Mouse (Mus musculus): Measurements from ENCODE around the gene Tead4. TPM values are rescaled to one million over a fixed set of nuclear protein-coding genes. Genes with fewer than 3 reads are reported as not detected.
A peak's percentile ranks its signal among the peaks of the same experiment; 100 is the strongest.

The Tead4 gene
- polyA plus RNA-seq, 1 experiment from 2014 or later: 0.93 TPM

DNA sequence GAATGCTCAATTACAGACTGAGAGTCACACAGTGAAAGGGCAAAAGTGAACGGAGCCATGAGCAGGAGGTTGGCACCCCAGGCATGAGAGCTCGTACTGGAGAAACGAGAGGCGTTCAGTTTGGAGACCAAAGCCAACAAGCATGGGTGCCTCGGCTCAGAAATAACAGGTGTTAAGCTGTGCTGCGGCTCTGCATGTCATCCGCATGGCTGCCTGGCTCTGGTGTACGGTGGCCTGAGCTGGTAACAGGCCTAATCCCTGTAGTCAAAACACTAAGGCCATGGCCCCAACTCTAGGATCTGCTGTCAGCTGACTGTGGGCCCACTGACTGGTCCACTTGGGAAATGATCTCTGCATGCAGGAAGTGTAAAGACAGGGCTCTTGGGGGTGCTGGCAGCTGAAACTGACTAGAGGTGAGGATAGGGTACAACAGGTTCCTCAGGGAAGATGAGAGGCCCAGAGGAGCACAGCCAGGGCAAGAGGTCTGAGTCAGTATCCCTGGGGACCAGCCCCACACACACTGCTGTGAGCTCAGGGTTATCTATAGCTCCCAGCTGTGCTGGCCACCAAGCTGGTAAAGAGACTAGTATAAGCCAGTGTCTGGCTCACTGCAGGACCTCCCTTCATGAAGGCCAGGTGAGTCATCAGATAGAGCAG, 35.6 kb downstream of the Tead4 start:
- no peak overlapping the region for H3K4me3 ChIP-seq (replicated peaks)
- no peak overlapping the region for H3K4me2 ChIP-seq
- H3K27me3 ChIP-seq (replicated peaks): no peaks in the 10 kb centered on the region
- no peaks in the 10 kb centered on the region for H3K9me3 ChIP-seq (replicated peaks)
- H3K9ac ChIP-seq (replicated peaks): no peak overlapping the region
- H3K4me1 ChIP-seq: no peaks in the 10 kb centered on the region
- ATAC-seq (ENCODE audit: low FRiP score): no peak
- WGBS: 90% methylated on average over 8 of the region's 8 CpGs
- no peaks in the 10 kb centered on the region for H3K36me3 ChIP-seq
- no peak overlapping the region for H3K27ac ChIP-seq (replicated peaks)

DNA sequence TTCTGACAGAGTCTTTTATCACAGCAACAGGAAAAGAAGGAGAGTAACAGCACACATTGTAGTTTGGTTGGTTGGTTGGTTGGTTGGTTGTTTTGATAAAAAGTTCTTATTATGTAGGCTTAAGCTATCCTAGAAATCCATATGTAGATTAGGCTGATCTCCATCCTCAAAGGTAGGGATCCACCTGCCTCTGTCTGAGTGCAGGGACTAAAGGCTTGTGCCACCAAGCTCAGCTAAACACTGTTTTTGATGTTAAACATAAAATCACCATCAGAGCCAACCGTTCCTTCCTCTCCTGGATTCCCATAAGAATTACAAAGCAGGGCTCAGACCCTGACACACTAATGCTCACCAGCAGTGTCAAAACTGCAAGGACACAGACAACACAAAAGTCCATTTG, 39.1 kb downstream of the Tead4 start:
- H3K4me1 ChIP-seq: no peaks in the 10 kb centered on the region
- WGBS: 48% methylated on average over 1 of the region's 1 CpGs
- ATAC-seq (ENCODE audit: low FRiP score): no peak
- H3K36me3 ChIP-seq: no peaks in the 10 kb centered on the region
- H3K27me3 ChIP-seq (replicated peaks): no peaks in the 10 kb centered on the region
- no peak overlapping the region for H3K9ac ChIP-seq (replicated peaks)
- H3K4me2 ChIP-seq: no peak overlapping the region
- H3K9me3 ChIP-seq (replicated peaks): no peaks in the 10 kb centered on the region
- no peak overlapping the region for H3K4me3 ChIP-seq (replicated peaks)
- no peak overlapping the region for H3K27ac ChIP-seq (replicated peaks)

DNA sequence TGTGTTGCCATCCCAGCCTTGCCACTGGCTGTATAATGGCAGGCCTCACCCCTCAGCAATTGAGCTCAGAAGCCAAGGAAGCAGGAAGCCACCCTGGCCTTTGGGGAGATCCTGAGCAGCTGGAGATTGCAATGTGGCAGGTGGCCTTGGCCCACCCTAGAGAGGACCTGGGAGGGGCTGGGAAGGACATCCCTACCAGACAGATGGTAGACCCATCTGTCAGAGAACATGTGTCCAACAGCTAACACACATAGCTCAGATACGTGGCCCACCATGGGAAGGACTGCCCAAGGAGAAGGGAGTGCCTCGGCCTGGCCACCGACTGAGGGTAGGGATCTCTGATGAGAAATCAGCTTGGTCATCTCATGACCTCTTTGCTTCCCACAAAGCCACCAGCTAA, 41.4 kb downstream of the Tead4 start:
- ATAC-seq (ENCODE audit: low FRiP score): no peak

DNA sequence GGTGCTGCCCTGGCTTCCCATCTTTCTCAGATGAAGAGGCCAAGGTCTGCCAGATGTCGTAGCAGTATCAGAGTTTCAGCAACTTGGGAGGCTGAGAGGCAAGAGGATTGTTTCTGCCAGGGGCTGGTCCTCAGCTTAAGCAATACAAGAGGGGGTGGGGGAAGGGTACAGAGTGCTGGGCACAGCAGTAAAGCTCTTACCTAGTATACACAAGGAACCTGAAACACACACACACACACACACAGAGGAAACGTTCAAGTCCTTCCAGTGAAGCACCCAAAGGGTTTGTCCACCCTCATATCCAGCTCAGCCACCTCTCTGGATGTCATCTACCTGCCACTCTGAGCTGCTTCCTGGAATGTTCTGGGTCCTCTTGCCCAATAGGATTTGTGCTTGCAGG, 44.7 kb downstream of the Tead4 start:
- Histone ChIP-seq H3K4me3 (replicated peaks) (no peak overlapping the region), H3K4me1 (no peaks in the 10 kb centered on the region), H3K9me3 (replicated peaks) (no peaks in the 10 kb centered on the region), H3K27ac (replicated peaks) (no peak overlapping the region), H3K36me3 (no peaks in the 10 kb centered on the region), H3K27me3 (replicated peaks) (no peaks in the 10 kb centered on the region), H3K4me2 (no peak overlapping the region), H3K9ac (replicated peaks) (no peak overlapping the region)
- no peak for ATAC-seq (ENCODE audit: low FRiP score)
- 83% methylated on average over 2 of the region's 2 CpGs for WGBS

More for the DNA sequence above, 41.4 kb downstream of the Tead4 start:
- H3K4me3 ChIP-seq (replicated peaks): no peak overlapping the region
- H3K27ac ChIP-seq (replicated peaks): no peak overlapping the region
- no peak overlapping the region for H3K9ac ChIP-seq (replicated peaks)
- no peaks in the 10 kb centered on the region for H3K4me1 ChIP-seq
- H3K36me3 ChIP-seq: no peaks in the 10 kb centered on the region
- no peaks in the 10 kb centered on the region for H3K27me3 ChIP-seq (replicated peaks)
- WGBS: 82% methylated on average over 3 of the region's 3 CpGs
- no peak overlapping the region for H3K4me2 ChIP-seq
- no peaks in the 10 kb centered on the region for H3K9me3 ChIP-seq (replicated peaks)

DNA sequence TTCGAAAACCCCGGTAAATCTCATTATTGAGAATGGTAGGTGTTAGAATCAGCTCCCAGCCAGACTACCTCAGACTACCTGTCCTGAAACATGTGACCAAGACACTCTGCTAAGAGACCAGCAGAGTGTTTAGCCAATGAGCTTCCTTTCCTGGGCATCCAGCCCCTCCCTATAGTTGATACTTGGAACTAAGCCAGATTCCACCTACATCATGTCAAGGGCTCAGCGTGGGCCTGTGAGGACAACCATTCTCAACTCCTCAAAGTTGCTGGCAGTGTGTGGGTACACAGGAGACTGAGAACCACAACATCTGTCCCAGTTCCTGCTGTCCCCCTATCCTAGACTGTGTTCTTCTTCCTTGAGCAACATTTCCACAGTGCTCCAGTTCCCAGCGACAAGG, 45.3 kb downstream of the Tead4 start:
- Histone ChIP-seq H3K9ac (replicated peaks) (no peak overlapping the region), H3K4me3 (replicated peaks) (no peak overlapping the region), H3K27ac (replicated peaks) (no peak overlapping the region), H3K4me1 (no peaks in the 10 kb centered on the region), H3K9me3 (replicated peaks) (no peaks in the 10 kb centered on the region), H3K36me3 (no peaks in the 10 kb centered on the region), H3K27me3 (replicated peaks) (no peaks in the 10 kb centered on the region), H3K4me2 (no peak overlapping the region)
- WGBS: 78% methylated on average over 4 of the region's 4 CpGs
- no peak for ATAC-seq (ENCODE audit: low FRiP score)

DNA sequence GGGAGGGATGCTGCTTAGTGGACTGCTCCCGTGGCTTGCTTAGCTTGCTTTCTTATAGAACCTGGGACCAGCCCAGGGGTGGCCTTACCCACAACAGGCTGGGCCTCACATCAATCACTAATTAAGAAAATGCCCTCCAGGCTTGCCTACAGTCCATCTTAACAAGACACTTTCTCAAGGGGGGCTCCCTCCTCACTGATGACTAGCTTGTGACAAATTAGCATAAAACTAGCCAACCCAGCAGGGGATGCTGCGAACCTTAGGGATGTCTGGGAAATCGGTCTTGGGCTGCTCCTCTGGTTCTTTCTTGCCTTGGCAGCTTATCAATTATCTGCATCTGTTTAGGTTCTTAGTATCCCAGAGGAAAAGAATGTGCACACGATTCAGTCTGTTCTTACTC, 46.1 kb downstream of the Tead4 start:
- Histone ChIP-seq H3K4me3 (replicated peaks) (no peak overlapping the region), H3K9me3 (replicated peaks) (no peaks in the 10 kb centered on the region), H3K9ac (replicated peaks) (no peak overlapping the region), H3K27me3 (replicated peaks) (no peaks in the 10 kb centered on the region), H3K36me3 (no peaks in the 10 kb centered on the region), H3K4me2 (no peak overlapping the region), H3K27ac (replicated peaks) (no peak overlapping the region), H3K4me1 (no peaks in the 10 kb centered on the region)
- ATAC-seq (ENCODE audit: low FRiP score): no peak
- 30% methylated on average over 4 of the region's 4 CpGs for WGBS

DNA sequence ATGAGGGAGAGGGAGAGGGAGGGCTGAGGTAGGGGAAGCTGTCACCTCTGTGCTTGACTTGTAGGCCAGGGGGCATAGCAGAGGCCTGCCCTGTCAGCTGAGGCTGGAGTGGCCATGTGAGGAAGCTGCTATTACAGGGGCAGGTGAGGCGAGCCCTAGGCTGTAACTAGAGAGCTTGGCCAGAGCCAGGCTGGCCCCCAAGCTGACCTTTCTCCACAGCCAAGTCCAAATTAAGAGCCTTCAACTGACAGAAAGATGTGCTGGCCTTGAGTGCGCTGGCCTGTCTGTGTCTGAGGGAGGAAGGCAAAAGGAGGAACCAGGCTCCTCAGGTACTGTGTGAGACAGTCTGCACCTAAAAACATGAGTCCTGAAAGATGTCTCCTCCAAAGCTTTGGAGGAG, 47.5 kb downstream of the Tead4 start:
- Histone ChIP-seq H3K36me3 (no peaks in the 10 kb centered on the region), H3K4me3 (replicated peaks) (no peak overlapping the region), H3K4me1 (no peaks in the 10 kb centered on the region), H3K4me2 (no peak overlapping the region), H3K9me3 (replicated peaks) (no peaks in the 10 kb centered on the region), H3K27ac (replicated peaks) (no peak overlapping the region), H3K27me3 (replicated peaks) (no peaks in the 10 kb centered on the region), H3K9ac (replicated peaks) (no peak overlapping the region)
- no peak for ATAC-seq (ENCODE audit: low FRiP score)
- WGBS: 94% methylated on average over 2 of the region's 2 CpGs

DNA sequence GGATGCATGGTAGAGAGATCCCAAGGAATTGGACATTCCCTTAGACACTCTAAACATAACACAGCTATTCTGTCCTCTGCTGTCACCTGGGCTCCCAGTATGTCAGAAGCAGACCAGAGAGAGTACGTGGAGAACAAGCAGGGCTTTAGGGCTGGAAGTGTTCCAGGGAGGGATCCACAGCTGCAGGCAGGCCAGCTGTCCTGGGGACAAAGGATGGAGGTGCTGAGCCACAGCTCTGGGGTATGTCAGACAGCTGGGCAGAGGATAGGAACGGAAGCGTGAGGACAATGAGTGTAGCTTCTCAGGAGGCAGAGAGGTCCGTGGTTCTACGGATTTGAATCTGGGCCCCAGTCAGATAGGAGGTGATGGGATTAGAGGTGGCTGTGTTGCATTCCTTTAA, 50.0 kb downstream of the Tead4 start:
- Histone ChIP-seq H3K27ac (replicated peaks) (no peak overlapping the region), H3K4me3 (replicated peaks) (no peak overlapping the region), H3K27me3 (replicated peaks) (no peaks in the 10 kb centered on the region), H3K9ac (replicated peaks) (no peak overlapping the region), H3K4me1 (no peaks in the 10 kb centered on the region), H3K4me2 (no peak overlapping the region), H3K9me3 (replicated peaks) (no peaks in the 10 kb centered on the region), H3K36me3 (no peaks in the 10 kb centered on the region)
- WGBS: 87% methylated on average over 5 of the region's 5 CpGs
- ATAC-seq (ENCODE audit: low FRiP score): no peak

DNA sequence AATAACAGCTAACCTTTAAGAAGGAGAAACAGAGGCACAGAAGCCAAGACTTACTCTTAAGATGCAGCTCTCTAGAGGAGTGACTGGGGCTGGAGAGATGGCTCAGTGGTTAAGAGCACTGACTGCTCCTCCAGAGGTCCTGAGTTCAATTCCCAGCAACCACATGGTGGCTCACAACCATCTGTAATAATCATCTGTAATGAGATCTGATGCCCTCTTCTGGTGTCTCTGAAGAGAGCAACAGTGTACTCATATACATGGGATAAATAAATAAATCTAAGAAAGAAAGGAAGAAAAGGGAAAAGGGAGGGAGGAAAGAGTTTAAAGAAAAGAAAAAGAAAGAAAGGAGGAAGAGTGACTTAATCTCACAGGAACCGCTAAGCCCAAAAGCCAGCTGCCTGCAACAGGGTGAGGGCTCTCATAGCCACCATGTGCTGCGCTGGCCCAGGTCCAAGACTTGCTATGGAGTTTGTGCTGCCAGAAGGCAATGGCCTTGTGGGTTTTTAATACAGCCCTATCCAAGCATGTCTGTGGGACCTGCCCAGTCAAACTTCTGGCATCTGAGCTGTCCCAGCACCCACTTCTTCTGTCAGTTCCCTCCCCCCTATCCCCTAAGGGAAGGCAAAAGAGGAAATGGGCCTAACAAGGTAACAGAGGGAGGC, 63.4 kb downstream of the Tead4 start:
- ATAC-seq (ENCODE audit: low FRiP score): no peak
- no peaks in the 10 kb centered on the region for H3K9me3 ChIP-seq (replicated peaks)
- no peak overlapping the region for H3K9ac ChIP-seq (replicated peaks)
- 82% methylated on average over 2 of the region's 2 CpGs for WGBS
- no peak overlapping the region for H3K27ac ChIP-seq (replicated peaks)
- H3K4me3 ChIP-seq (replicated peaks): no peak overlapping the region
- no peak overlapping the region for H3K4me2 ChIP-seq
- no peaks in the 10 kb centered on the region for H3K4me1 ChIP-seq
- H3K36me3 ChIP-seq: no peaks in the 10 kb centered on the region
- no peaks in the 10 kb centered on the region for H3K27me3 ChIP-seq (replicated peaks)

DNA sequence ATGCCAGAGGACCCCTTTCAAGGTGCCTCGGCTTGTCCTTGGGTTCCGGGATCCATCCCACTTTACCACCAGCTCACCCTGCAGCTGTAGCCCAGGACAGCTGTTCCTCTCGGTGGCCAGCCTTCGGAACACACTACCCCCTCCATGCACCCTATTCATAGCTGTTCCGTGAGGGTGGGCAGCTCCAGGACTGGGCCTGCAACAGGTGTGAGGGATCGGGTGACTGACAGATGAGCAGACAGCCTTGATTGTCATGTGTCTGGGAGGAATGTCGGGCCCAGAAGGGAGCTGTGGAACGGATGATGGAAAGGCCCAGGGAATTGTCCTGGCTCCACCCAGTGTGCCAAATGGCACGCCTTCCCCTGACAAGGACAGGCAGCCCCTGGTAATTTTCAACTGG, 64.0 kb downstream of the Tead4 start:
- Histone ChIP-seq H3K4me2 (no peak overlapping the region), H3K4me3 (replicated peaks) (no peak overlapping the region), H3K9me3 (replicated peaks) (no peaks in the 10 kb centered on the region), H3K27me3 (replicated peaks) (no peaks in the 10 kb centered on the region), H3K4me1 (no peaks in the 10 kb centered on the region), H3K36me3 (no peaks in the 10 kb centered on the region), H3K9ac (replicated peaks) (no peak overlapping the region), H3K27ac (replicated peaks) (no peak overlapping the region)
- no peak for ATAC-seq (ENCODE audit: low FRiP score)
- 73% methylated on average over 9 of the region's 9 CpGs for WGBS

DNA sequence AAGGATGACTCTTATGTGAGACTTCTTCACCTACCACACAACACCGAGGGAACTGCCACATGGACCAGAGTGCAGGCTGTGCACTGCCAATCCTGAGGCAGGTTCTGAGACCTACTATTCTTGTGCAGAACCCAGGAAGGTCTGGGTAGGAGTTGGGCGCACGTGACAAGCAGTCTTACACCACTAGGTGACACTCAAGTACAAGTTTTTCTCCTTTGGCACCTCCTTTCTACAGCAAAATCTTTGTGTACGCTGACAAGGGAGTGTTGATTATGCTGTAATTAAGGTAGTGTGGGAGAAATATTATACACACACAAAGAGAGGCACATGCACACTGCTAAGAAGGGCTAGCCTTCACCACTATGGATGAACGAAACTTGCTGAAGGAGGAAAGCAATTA, 66.4 kb downstream of the Tead4 start:
- 36% methylated on average over 5 of the region's 5 CpGs for WGBS
- no peaks in the 10 kb centered on the region for H3K4me1 ChIP-seq
- ATAC-seq (ENCODE audit: low FRiP score): peak; percentile 78
- no peak overlapping the region for H3K27ac ChIP-seq (replicated peaks)
- H3K9ac ChIP-seq (replicated peaks): no peak overlapping the region
- no peak overlapping the region for H3K4me3 ChIP-seq (replicated peaks)
- no peaks in the 10 kb centered on the region for H3K36me3 ChIP-seq
- no peaks in the 10 kb centered on the region for H3K9me3 ChIP-seq (replicated peaks)
- H3K27me3 ChIP-seq (replicated peaks): no peaks in the 10 kb centered on the region
- no peak overlapping the region for H3K4me2 ChIP-seq

DNA sequence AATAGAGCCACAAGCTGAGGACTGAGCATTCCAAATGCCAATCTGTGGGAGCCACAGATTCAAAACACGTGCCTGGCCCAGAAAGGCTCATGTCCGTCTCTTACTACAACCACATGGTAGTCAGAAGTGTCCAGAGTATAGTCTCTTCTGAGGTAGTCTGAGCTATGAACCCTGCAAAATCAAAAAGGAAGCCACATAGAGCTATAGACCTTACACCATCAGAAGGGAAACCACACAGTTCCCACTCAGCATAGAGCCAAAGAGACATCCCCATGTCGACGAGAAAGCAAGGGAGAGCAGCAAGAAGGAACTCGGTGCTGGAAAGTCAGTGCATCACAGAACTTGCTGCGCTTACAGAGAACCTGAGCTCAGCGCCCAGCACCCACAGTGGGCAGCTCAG, 68.4 kb downstream of the Tead4 start:
- no peaks in the 10 kb centered on the region for H3K27me3 ChIP-seq (replicated peaks)
- H3K4me1 ChIP-seq: 0 out of 2 replicates have a peak, but pooled peaks cover 3% of the 10 kb centered on the region
- no peak for ATAC-seq (ENCODE audit: low FRiP score)
- WGBS: 76% methylated on average over 7 of the region's 7 CpGs
- H3K9me3 ChIP-seq (replicated peaks): no peaks in the 10 kb centered on the region
- no peak overlapping the region for H3K27ac ChIP-seq (replicated peaks)
- no peak overlapping the region for H3K4me3 ChIP-seq (replicated peaks)
- no peak overlapping the region for H3K4me2 ChIP-seq
- no peak overlapping the region for H3K9ac ChIP-seq (replicated peaks)
- H3K36me3 ChIP-seq: no peaks in the 10 kb centered on the region
